Mouse (Mus musculus) T-helper 2 cell (primary cell): ENCODE measurements around the gene Pde4c.

Experiments
- in situ Hi-C: fragments of 300-600 bp; cut with MboI, MseI; formaldehyde crosslinking; loops from one replicate; pipeline ENCODE4 v1.15.1; 2025; ENCODE audit warnings: high pct_unique_total_duplicates

Pde4c gene

DNA sequence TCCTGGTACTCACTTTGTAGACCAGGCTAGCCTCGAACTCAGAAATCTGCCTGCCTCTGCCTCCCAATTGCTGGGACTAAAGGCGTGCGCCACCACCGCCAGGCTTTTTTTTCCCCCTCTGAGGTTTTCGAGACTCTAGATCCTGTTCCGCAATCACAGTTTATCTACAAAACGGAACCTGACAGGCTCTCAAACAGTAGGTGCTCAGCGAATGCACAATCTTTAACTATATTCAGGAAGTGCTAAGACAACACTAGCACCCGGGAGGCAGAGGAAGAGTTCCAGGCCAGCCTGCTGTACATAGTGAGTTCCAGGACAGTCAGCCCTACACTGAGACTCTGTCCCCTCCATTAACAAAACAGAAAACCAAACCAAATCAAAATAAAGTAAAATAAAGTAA lies 41.8 kb downstream of the Pde4c start:
- in situ Hi-C loops, result loop anchor here (5.0 kb wide), 1 partner anchor 48 kb away; the partner anchor contains the start of gene Gm3336

- in situ Hi-C loops, result loop anchor here (5.0 kb wide), 1 partner anchor 49 kb away; the partner anchor contains the start of gene Gm3336
These were observed 42.5 kb downstream of the Pde4c start for GRCm38 (mm10) chr8:70765838-70766570.

- in situ Hi-C loops, result loop anchor here (5.0 kb wide), 1 partner anchor 50 kb away; the partner anchor contains the start of gene Gm3336
These were observed 43.3 kb downstream of the Pde4c start for GRCm38 (mm10) chr8:70766571-70767440.

GRCm38 (mm10) chr8:70767503-70767902 lies 44.0 kb downstream of the Pde4c start:
- in situ Hi-C loops, result loop anchor here (5.0 kb wide), 1 partner anchor 50 kb away; the partner anchor contains the start of gene Gm3336

DNA sequence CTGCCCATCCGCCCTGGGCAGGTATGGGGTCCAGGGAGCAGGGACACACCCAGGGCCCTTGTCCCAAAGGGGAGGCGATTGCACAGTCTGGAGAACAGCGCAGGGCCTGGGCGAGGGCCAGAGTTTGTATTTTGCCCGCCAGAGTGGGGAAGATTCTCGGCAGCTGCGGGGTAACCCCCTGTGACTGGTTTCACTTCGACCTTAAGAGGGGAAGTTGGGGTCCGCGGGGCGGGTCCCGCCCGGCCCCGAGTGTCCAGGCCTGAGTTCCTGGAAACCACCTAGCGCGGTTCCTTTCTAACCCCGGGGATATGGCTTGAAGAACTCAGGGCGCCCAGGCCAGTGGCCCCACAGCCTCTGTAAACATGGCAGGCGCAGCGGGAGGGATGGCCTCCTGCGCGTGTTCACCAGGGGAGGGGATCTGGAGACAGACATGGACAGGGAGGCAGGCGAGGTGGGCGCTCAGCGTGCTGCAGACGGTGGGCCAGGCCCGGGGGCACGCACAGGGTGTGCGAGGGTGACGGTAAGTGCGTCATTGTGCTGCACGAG lies 44.8 kb downstream of the Pde4c start:
- in situ Hi-C loops, result loop anchor here (5.0 kb wide), 1 partner anchor 51 kb away; the partner anchor contains the start of gene Gm3336

DNA sequence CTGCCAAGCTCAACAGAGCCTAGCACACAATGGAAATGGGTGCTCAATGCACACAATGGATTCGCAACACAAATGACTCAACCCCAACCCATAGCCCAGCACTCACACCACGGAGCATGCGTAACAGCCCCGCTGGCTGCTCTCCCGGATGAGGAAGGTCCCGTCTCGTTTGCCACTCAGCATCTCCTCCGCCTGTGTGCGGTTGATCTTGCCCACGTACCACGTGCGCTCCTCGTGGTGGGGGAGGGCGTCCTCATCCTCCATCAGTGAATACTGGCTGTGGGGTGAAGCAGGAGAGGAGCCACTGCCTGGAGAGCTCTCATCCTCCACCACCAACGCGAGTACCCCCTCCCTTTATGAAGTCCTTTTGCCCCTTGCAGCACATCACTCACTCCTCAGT lies 45.4 kb downstream of the Pde4c start:
- in situ Hi-C loops, result loop anchor here (5.0 kb wide), 1 partner anchor 52 kb away; the partner anchor contains the start of gene Gm3336

DNA sequence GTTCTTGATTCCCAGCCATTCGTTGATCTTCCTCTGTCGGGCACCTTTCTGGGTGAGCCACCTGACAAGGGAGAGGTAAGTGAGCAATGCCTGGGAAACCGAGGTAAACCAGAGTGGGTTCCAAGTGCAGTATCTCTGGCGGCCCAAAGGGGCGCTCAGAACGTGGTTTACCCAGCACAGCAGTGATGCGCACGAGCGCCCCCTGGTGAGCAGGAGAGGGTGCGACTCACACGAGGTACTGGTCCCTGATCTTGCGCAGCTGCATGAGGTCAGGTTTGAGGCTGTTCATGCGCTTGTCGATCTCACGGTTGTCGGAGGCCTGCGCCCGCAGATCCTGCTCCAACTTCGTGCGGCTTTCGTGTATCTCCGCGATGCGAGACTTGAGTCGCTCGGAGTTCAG lies 45.8 kb downstream of the Pde4c start:
- in situ Hi-C loops, result loop anchor here (5.0 kb wide), 1 partner anchor 52 kb away; the partner anchor contains the start of gene Gm3336

DNA sequence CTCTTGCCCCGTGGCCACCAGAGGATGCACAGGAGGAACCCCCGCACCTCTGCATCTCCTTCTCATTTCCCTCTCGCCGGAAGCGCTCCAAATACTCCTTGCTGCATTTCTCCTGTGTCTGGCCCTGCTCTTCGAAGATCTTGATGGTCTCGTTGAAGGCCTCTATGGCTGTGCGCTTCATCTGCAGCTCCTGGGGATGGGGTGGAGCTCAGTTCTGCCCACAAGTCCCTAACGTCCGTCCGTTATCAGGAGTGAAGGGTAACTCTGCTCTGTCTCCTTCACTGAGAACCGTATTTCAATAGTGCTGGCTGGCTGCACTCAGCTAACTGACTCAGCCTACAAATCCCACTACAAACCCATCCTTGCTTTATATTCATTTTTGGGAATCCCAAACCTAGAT lies 46.3 kb downstream of the Pde4c start:
- in situ Hi-C loops, result loop anchor here (5.0 to 10.0 kb wide), 2 partner anchors 53 to 65 kb away; partner anchors contain the start of genes Arrdc2 and Gm3336

DNA sequence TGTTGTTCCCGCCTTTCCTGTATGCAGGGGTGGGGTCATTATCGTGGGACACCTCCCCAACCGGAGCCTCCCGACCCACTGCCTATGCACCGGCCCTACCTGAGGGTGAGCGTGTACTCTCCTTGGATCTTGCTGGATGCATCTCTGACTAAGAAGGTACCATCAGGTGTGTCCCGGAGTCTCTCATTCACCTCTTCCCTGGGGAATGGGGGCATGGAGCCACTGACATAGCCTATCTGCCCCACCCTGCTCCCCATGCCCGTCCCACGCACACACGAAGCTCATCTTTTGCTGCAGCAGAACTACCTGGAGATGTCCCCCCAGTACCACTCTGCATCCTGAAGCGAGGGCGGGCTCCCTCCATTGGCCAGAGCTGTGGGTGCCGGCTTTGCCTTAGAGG lies 47.2 kb downstream of the Pde4c start:
- in situ Hi-C loops, result loop anchor here (10.0 kb wide), 1 partner anchor 64 kb away; the partner anchor contains the start of gene Arrdc2

DNA sequence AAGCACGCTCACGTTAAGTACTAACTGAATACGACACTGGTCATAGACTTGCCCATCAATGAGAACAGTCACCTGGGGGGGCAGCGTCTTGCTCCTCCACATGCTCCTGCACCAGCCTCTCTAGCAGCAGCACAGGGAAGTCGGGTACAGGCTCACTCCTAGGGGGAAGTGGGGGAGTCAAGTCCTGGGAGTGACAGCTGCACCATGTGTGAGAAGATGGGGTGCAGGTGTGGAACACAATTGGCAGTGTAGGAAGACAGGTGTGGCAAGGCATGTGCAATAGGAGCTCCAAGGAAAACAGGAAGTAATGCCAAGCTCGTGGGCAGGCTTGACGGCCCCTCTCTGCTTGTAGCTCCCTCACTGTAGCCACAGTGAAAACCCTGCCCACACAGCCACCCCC lies 47.7 kb downstream of the Pde4c start:
- in situ Hi-C loops, result loop anchor here (10.0 kb wide), 1 partner anchor 64 kb away; the partner anchor contains the start of gene Arrdc2

GRCm38 (mm10) chr8:70772075-70772474 lies 48.6 kb downstream of the Pde4c start:
- in situ Hi-C loops, result loop anchor here (10.0 kb wide), 1 partner anchor 63 kb away; the partner anchor contains the start of gene Arrdc2

DNA sequence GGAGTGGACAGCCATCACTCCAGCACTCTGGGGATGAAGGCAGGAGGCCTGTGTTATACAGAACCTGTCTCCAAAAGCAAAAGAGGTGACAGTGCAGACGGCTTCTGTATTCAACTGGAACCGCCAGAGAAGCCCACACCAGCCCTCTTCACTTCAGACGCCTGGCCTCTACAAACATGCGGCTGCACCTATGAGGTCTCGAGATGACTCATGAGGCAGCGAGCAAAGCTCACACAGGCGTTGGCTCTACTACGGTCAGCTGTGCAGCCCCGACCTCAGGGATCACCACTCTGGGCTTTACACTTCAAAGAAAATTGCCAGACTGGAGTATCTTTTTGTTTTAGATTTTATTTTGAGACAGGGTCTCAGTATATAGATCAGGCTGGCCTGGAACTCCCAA lies 49.4 kb downstream of the Pde4c start:
- in situ Hi-C loops, result loop anchor here (10.0 kb wide), 1 partner anchor 62 kb away; the partner anchor contains the start of gene Arrdc2

- in situ Hi-C loops, result loop anchor here (10.0 kb wide), 1 partner anchor 61 kb away; the partner anchor contains the start of gene Arrdc2
These were observed 49.9 kb downstream of the Pde4c start for GRCm38 (mm10) chr8:70773410-70773809.

GRCm38 (mm10) chr8:70773833-70774232 lies 50.3 kb downstream of the Pde4c start:
- in situ Hi-C loops, result loop anchor here (10.0 kb wide), 1 partner anchor 61 kb away; the partner anchor contains the start of gene Arrdc2

GRCm38 (mm10) chr8:70774740-70775139 lies 51.2 kb downstream of the Pde4c start:
- in situ Hi-C loops, result loop anchor here (10.0 kb wide), 1 partner anchor 60 kb away; the partner anchor contains the start of gene Arrdc2

- in situ Hi-C loops, result loop anchor here (10.0 kb wide), 1 partner anchor 60 kb away; the partner anchor contains the start of gene Arrdc2
These were observed 51.7 kb downstream of the Pde4c start for GRCm38 (mm10) chr8:70775227-70775626.

GRCm38 (mm10) chr8:70775851-70776495 lies 52.5 kb downstream of the Pde4c start:
- in situ Hi-C loops, result loop anchor here (10.0 kb wide), 1 partner anchor 59 kb away; the partner anchor contains the start of gene Arrdc2

DNA sequence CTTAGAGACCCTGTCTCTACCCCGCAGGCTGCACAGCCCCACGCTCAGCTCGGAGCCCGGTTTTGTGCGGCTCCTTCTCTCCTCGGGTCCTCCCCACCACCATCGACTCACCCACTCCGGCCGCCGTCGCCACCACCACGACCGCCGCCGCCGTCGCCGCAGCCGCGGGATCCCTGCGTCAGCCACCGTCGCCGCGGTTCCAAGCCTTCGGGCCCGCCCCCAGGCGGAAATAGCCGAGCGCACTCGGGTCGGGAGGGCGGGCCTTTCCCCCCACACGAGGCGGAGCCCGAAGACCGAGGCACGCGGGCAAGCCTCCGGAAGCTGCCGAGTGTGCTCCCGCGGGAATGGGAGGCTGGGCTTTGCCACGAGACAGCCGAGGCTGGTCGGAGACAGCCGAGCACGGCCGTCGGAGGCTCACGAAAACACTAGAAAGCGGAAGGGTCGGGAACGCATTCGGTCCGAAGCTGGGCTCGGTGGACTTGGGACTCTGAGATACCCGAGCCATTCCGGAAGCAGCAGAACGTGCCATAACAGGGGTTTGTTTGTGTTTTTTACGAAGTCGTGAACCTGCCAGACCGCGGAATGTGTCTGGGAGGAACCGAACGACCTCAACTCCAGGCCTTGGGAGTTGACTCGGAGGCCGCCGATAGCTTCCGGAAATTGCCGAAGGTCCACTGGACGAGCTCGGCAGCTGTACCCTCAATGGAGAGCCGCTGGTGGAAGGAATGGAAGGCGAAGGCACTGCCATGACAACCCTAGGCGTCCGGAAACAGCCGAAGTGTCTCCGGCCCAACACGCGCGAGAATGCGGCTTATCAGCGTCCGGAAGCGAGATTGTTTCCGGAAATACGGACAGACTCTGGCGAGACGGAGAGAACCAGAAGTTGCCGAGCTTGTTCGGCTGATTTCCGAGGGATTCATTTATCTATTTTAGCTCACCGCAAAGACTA lies 53.2 kb downstream of the Pde4c start, which contains the start of gene Pik3r2:
Pik3r2 (minus strand) TSS at position 218 of the 949 bp plus-strand sequence.
- in situ Hi-C loops, result loop anchor here (10.0 kb wide), 1 partner anchor 58 kb away; the partner anchor contains the start of gene Arrdc2

- in situ Hi-C loops, result no loop called here
These were observed 56.6 kb downstream of the Pde4c start for GRCm38 (mm10) chr8:70780093-70780492.
